Mouse (Mus musculus): ENCODE measurements around the gene Zswim1. TPM values are rescaled to one million over a fixed set of nuclear protein-coding genes. Genes with fewer than 3 reads are reported as not detected.
A peak's percentile ranks its signal among the peaks of the same experiment; 100 is the strongest.
"Not testable (repeated sequence)": the region's sequence is repeated elsewhere in the genome, so short reads cannot be mapped to it uniquely, and the experiment has no call there.

The Zswim1 gene
- total RNA-seq, 2 experiments from 2014 or later, result 5.2 to 5.3 TPM

DNA sequence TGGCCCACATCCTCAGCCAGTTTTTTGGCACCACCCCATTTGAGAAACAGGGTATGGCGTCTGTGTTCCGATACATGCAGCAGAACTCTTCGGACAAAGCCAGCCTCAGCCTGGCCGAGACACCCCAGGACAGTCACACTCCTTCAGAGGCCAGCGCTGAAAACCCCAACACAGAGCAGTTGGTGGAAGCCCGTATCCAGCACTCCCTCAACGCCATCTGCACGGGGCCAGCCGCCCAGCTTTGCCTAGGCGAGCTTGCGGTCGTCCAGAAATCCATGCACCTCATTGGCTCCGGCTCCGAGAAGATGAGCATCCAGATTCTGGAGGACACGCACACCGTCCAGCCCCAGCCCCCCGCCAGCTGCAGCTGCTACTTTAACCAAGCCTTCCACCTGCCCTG, 3.0 kb downstream of the Zswim1 start:
- DNase-seq, result no peak
- intact Hi-C loops (cut with DNase I), result no loop called here

DNA sequence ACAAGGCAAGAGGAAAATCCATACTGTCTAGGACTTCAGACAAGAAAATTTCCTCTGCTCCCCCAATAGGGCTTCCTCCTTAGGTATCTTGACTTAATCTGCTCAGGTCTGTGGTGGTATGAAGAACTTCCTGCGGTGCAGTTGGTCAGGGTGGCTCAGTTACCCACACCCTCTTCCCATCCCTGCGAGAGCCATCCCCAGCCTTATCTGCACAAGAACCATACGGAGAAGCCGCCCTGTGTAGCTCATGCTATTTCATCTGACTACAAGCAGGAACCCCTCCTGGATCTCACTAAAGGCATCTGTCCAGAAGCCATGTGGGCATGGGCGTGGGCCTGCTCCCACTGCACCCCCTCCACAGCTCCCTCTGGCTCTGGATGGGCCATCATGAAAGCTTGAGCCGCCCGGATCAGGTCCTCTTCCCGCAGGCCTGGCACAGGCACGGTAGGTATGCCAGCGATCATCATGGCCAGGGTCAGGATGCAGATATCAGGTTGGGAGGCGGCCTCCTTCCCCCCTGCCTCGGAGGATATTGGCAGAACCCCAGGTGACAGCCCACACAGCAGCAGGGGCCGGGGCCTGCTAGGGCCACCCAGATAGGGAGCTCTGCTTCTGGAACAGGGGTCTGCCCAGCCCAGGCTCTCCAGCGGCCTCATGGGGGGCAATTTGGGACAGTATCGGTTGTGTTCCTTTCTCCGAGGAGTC, 4.8 kb downstream of the Zswim1 start:
- intact Hi-C loops (cut with DNase I), result no loop called here
- DNase-seq, result no peak

DNA sequence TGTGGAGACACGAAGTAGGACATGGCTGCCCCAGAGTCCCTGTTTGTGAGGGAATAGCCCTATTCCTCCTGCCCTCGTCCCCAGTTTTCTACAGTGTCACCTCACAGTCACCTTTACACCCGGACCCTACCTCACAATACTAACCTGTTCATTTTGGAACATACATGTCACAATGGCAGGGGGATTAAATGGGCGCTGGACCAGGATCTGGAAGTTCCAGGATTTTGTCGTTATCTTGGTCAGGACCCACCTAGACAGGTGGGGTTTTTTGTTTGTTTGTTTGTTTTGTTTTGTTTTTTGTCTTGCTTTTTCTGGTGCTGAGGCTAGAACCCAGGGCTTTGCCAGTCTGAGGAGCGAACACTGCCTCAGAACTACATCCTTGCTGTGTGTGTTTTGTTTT, 6.0 kb downstream of the Zswim1 start, which contains the start of gene Spata25:
TSS of gene Spata25 (minus strand) at position 101 of the 400 bp plus-strand sequence.
- intact Hi-C loops (cut with DNase I), result no loop called here
- DNase-seq, result no peak

- intact Hi-C loops (cut with DNase I), result no loop called here
Measured at GRCm38 (mm10) chr2:164829090-164829489, 6.6 kb downstream of the Zswim1 start.

DNA sequence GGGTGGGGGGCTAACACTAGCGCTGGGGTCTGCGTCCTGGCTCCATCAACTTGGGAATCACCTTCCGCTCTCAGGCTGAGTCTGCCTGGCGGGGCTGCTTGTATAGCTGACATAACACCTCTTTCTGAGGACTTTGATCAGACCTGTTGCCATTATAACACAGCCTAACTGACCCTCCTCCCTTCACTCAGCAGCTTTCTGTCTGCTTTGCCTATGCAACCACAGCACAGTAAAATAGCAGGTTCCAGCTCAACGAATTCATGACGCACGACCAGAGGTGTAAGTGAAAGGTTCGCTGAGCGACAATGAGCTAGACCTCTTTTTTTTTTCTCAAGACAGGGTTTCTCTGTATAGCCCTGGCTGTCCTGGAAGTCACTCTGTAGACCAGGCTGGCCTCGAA, 8.5 kb downstream of the Zswim1 start:
- intact Hi-C loops (cut with DNase I), result loop anchor here (5.0 kb wide), 1 partner anchor 66 kb away; no protein-coding TSS in a partner anchor

More at GRCm38 (mm10) chr2:164829090-164829489, 6.6 kb downstream of the Zswim1 start:
- DNase-seq, result no peak

DNA sequence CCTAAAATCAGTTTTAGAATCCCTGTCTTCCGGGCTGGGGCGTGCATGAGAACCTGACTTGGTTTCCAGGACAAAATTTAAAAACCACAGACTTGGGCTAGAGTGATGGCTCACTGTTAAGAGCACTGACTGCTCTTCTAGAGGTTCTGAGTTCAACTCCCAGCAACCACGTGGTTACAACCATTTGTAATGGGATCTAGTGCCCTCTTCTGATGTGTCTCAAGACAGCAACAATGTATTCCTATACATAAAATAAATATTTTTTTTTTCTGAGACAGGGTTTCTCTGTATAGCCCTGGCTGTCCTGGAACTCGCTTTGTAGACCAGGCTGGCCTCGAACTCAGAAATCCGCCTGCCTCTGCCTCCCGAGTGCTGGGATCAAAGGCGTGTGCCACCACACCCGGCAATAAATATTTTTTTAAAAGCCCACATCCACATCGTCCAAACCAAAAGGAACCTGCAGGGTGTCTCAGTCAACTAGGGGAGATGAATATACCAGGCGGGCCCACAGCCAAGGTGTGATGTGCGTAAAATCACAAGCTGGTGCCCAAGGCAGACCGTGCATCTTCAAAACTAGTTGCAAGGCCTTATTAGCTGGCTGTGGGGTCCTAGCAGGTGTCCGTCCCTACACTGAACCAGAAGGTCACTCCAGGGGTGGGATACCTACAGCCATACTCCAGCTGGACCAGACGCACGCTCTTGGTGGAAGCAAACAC, 9.7 kb downstream of the Zswim1 start:
- peak in 1 of 2 experiments; percentile 26 for DNase-seq
- intact Hi-C loops (cut with DNase I), result loop anchor here (2.0 to 5.0 kb wide), 2 partner anchors 65 to 79 kb away; partner anchors contain the start of gene Zfp335

More for the DNA sequence above, 8.5 kb downstream of the Zswim1 start:
- no peak for DNase-seq

DNA sequence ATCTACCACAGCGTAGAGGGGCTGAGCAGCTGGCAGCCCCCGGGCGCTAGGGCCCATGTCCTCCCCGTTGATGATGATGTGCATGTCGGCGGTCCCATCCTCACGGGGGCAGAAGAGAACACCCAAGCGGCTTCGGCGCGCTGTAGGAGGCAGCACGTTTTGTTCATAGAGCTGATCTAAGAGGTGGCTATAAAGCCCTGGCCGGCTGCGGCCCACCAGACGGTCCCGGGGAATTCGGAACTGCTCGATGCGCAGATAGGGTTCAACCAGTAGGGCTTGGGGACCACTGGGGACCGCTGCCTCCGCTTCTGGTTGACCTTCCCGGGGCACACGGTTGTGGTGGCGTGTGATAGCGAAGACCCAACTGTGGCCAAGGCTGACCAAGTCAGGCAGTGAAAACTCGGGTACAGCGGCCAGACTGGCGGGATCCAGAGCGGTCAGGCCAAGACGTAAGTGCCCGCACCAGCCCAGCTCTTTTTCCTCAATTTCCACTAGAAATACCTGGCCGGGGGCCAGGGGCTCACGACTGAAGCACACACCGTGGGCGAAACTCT, 10.3 kb downstream of the Zswim1 start, which contains the start of gene Ctsa:
TSS of gene Ctsa (plus strand) at position 126 of the 554 bp plus-strand sequence.
- DNase-seq, result peak; percentile 87 to 88
- intact Hi-C loops (cut with DNase I), result loop anchor here (1.0 to 5.0 kb wide), 3 partner anchors 46 to 78 kb away; partner anchors contain the start of genes Pcif1 and Zfp335

DNA sequence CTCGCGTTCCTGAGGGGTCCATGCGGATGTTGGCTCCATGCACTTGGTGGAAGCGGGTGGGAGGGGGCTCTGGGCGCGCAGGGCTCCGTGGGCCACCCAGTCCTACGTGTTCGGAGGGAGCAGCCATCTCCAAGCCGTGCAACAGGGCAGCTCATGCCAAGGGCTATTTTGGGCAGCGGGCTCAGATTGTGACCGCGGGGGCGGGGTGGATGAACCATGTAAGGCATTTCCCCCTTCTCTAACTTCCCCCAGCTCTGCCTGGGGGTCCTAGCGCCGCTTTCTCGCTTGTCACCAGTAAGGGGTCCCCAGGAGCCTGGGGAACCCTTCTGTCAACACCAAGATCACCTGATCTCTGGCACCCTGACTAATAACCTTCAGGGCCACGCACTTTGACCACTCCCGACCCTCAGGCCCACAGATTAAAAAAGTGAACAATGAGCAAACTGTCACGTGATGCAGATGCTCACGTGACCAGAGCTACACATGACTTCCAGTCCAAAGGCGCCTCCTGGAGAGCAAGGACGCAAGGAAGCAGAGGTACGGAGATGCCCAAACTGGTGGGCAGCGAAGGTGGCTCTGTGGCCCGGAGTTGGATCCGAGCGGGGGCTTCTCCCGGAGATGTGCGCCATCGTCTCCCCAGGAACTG, 11.0 kb downstream of the Zswim1 start, which contains the start of gene Neurl2:
TSS of gene Neurl2 (minus strand) at position 143 of the 646 bp plus-strand sequence.
- DNase-seq, result peak; percentile 95 to 96
- intact Hi-C loops (cut with DNase I), result loop anchor here (1.0 to 5.0 kb wide), 3 partner anchors 46 to 77 kb away; partner anchors contain the start of genes Pcif1 and Zfp335

GRCm38 (mm10) chr2:164834531-164834930, 12.0 kb downstream of the Zswim1 start:
- intact Hi-C loops (cut with DNase I), result loop anchor here (5.0 kb wide), 1 partner anchor 63 kb away; no protein-coding TSS in a partner anchor
- DNase-seq, result peak; percentile 37 to 41

DNA sequence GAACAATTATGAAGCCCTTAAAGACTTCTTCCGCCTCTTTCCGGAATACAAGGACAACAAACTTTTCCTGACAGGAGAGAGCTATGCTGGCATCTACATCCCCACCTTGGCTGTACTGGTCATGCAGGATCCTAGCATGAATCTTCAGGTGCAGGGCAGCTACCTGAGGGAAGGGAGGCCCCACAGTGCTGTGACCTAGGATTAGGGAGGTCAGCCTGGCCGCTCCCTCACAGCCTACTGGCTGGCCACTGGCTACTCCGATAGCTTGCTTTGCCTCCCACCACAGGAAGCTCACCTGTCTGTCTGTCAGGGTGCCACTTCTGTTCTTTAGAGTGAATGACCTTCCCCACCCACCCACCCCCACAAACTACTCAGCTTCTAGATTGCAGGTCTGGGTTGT, 12.7 kb downstream of the Zswim1 start:
- DNase-seq, result no peak
- intact Hi-C loops (cut with DNase I), result no loop called here

- intact Hi-C loops (cut with DNase I), result no loop called here
- peak in 1 of 2 experiments; percentile 27 for DNase-seq
Measured at GRCm38 (mm10) chr2:164845782-164846181, 23.3 kb downstream of the Zswim1 start.

GRCm38 (mm10) chr2:164850061-164850460, 27.6 kb downstream of the Zswim1 start:
- no peak for DNase-seq
- intact Hi-C loops (cut with DNase I), result no loop called here

DNA sequence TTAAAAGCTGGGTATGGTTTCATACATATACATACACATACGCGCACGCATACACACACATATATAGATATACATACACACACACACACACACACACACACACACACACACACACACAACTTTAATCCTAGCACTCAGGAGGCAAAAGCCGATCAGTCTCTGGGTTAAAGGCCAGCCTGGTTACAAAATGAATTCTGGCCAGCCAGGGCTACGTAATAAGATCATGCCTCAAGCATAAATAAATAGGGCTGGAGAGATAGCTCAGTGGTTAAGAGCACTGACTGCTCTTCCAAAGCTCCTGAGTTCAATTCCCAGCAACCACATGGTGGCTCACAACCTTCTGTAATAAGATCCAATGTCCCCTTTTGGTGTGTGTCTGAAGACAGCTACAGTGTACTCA, 33.1 kb downstream of the Zswim1 start:
- intact Hi-C loops (cut with DNase I); DNase-seq: not testable (repeated sequence)

GRCm38 (mm10) chr2:164856309-164857100, 34.0 kb downstream of the Zswim1 start:
- peak in 1 of 2 experiments; percentile 35 for DNase-seq
- intact Hi-C loops (cut with DNase I), result loop anchor here (2.0 kb wide), 1 partner anchor 24 kb away; no protein-coding TSS in a partner anchor

DNA sequence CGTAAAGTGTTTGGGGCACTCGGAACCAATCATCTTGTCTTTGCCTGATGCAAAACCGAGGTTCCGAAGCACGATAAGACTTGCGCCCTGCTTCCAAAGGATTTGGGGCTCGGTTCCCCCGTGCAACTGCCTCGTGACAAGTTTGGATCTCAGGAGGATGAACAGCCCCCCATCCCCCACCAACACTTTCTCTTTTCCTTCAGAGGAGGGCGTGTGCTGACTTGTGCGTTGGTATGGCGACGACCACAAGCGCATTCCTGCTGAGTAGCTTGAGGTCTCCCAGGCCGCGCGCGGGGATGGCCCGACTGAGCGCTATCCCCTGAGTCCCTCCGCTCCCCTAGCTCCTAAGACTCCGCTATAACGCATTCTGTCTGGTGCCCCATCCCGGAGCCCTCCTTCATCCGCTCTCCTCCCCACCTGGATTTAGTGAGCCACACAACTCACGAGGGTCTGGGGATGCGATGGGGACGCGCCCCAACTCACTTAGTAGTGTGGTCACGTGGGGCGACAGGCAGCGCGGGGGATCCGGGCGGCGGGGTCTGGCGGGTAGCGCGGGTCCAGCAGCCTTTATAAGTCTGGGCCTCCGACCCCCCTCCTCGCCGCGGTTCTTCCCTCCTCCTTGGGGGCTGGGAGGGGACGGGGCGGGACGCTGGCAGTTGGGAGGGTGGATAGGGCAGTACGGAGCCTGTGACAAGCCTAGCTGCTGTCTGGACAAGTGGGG, 34.8 kb downstream of the Zswim1 start, which contains the start of gene Pltp:
TSS of gene Pltp (minus strand) at position 611 of the 721 bp plus-strand sequence.
- DNase-seq, result peak; percentile 58 to 74
- intact Hi-C loops (cut with DNase I), result loop anchor here (2.0 kb wide), 1 partner anchor 24 kb away; no protein-coding TSS in a partner anchor

DNA sequence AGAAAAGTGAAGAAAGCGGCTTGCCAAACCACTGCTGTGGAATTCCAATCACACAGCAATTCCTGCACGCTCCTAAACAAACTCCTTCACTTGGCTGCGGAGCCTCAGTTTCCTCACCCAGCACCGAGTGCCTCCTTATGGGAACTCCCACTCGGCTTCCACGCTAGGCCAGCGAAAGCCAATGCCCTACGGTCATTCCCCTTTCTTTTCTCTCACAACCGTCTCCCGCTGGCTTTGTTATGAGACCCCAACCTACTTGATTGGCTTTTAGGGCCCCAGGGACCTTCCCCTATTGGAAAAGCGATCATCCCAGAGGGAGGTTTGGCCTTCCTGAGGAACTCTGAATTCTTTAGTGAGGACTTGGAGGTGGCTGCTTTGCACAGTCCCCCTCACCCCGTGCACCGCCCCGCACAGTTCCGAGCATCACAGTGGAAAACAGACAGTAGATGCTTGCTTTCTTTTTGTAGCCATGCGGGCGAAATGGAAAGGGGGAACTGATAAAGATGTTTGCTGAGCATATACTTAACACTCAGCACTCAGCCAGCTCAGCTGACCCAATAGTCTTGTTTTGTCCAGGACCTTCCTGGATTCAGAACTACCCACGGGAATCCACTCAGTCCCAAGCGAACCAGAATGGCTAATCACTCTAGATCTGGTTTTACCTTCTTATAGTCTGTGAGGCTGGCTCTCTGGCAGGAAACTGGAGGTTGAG, 35.5 kb downstream of the Zswim1 start:
- DNase-seq, result no peak
- intact Hi-C loops (cut with DNase I), result loop anchor here (2.0 kb wide), 1 partner anchor 23 kb away; no protein-coding TSS in a partner anchor

DNA sequence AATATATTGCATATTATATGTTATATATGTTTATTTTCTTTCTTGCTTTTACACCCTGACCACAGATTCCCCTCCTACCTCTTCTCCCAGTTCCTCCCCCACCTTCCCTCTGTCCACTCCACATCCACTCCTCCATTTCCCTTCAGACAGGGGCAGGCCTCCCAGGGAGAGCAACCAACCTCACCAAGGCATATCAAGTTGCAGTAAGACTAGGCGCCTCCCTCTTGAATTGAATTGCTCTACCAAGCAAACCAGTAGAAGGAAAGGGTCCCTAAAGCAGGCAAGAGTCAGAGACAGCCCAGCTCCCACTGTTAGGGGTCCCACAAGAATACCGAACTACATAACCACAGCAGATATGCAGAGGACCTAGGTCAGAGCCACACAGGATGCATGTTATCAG, 36.7 kb downstream of the Zswim1 start:
- intact Hi-C loops (cut with DNase I), result no loop called here
- DNase-seq, result no peak
